Mouse (Mus musculus): Measurements from ENCODE around the gene Gm4707.
"Not testable (repeated sequence)": the region's sequence is repeated elsewhere in the genome, so short reads cannot be mapped to it uniquely, and the experiment has no call there.

Gm4707 gene

DNA sequence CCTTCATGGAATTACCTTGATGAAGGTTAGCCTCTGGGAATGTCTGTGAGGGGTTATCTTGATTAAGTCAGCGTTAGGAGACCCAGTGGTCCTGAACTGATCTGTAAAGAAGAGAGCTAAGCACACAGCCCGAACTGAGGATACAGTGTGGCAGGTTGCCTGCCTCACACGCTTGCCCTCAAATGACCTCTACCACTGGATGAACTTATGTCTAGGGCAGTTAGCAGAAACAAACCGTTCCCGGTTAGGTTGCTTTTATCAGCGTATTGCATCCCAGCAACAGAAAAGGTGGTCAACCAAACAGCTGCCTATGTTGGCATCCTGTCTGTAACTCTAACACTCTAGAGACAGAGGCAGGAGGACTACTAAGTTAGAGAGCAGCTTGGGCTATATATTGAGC is 14.5 kb downstream of the Gm4707 start:
- in situ Hi-C loops (cut with MboI, MseI) = no loop called here

DNA sequence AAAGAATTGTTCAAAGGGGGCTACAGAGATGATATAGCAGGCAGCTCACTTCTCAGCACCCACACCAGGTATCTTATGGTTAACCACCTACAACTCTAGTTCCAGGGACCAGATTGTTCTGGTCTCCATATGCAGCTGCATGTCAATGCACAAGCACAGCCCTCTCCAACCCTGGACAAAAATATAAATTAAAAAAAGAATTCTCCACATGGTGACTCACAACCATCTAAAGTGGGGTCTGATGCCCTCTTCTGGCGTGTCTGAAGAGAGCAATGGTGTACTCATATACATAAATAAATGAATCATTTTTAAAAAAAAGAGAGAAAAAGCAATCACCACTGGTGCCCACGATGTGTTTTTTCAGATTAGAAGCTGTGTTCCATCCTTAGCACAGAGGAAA is 15.0 kb downstream of the Gm4707 start:
- in situ Hi-C loops (cut with MboI, MseI) = no loop called here

DNA sequence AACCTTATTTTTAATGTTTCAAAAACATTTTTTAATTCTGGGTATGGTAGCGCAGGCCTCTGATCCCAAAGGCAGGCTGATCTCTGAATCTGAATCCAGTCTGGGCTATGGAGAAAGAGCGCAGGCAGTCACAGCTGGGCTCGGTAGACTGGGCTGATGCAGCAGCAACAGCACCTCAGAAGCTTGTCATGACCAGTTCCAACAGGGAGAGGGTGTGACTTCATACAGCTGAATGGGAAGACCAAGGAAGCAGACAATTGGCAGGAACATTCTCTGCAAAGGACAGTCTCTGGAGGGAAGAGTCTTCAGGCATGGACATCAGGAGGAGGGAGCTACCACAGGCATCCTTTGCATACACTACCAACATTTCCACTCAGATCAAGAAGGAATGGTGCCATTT is 15.6 kb downstream of the Gm4707 start:
- in situ Hi-C loops (cut with MboI, MseI) = no loop called here

DNA sequence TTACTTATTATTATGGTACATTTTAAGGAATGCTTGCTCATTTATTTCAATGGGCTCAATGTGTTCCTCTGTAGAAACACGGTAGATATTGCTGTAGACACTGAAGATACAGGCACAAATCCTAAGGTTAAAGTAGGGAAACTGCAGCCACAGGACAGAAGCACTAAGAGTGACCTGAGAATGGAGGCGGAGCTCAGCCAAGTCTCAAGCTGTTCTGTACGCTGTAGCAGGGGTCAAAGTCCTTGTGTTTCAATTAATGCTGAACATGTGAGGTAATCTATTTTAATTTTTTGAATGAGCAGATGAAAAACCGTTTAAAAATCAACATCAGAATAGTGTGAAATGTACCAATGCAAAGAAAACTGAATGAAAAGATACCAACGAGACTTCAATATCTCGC is 16.4 kb downstream of the Gm4707 start:
- in situ Hi-C loops (cut with MboI, MseI) = no loop called here

DNA sequence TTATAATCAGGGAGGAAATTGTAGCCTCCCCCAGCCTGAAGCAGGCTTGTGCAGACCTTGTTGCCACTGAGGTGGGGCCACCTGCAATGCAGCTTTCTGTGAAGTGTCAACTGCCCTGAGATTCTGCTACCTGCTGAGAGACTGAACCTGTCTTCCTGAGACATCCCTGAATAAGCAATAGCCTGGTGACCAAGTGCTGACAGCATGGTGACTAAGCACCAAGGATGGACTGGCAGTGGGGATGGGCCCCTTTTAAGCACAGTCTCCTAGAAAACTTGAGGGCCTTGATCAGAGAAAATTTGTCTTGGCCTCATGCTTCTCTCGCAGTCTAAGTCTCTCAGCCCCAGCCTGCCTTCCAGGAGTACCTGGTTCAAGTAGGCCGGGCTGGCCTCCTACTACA is 37.2 kb downstream of the Gm4707 start:
- in situ Hi-C loops (cut with MboI, MseI) = not testable (repeated sequence)

DNA sequence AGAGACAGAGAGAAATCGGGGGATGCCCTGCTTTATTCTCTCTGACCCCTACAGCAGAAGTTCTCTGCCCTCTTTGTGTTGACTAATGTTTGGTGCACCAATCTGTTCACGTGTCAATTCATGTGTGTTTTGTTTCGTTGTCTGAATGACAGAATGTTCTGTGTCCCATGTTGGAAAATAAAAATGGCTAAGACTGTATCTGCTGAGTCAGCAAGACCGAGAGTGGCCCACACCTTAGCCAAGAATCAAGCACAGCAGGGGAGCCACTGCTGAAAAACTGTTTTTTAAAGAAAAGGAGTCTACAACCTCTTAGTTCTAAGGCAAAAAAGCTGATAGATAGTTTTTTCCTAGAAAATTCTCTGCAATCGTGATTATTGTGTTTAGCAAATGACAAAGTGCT is 40.3 kb downstream of the Gm4707 start:
- in situ Hi-C loops (cut with MboI, MseI) = not testable (repeated sequence)

DNA sequence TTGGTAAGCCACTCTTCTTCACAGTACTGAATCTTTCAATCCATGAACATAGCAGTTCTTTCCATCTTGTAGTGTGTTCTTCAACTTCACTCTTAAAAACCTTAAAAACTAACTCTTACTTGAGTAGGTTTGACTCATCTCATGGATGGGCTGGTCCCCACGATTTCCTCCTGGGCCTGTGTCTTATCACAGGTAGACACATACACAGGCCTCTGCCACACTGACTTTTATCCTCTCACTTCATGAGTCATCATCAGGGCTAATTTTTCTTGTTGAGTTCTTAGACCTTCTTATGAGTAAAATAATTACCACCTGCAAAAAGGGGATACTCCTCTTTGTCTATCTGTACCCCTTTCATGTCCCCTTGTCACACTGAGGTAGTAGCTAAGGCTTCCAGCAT is 42.7 kb downstream of the Gm4707 start:
- in situ Hi-C loops (cut with MboI, MseI) = no loop called here

Data from regulatory T cell (primary cell).